Mouse (Mus musculus) lung, postnatal 25 days (tissue): ENCODE measurements around the gene Slc9a9.
A peak's percentile ranks its signal among the peaks of the same experiment; 100 is the strongest.

ENCODE experiments used
- DNase-seq: peaks from one replicate; pipeline ENCODE4 v3.0.0; 2022; ENCODE audit warnings: low spot score

The Slc9a9 gene

GRCm38 (mm10) chr9:94732599-94733287 is 63.0 kb downstream of the Slc9a9 start:
- no peak for DNase-seq

GRCm38 (mm10) chr9:94734320-94734719 is 64.6 kb downstream of the Slc9a9 start:
- no peak for DNase-seq

- DNase-seq = no peak
Measured at GRCm38 (mm10) chr9:94737226-94737625, 67.5 kb downstream of the Slc9a9 start.

GRCm38 (mm10) chr9:94738555-94739427 is 69.1 kb downstream of the Slc9a9 start:
- DNase-seq = peak; percentile 69

GRCm38 (mm10) chr9:94740841-94741240 is 71.1 kb downstream of the Slc9a9 start:
- DNase-seq = no peak

- DNase-seq = no peak
Measured at GRCm38 (mm10) chr9:94743291-94743690, 73.6 kb downstream of the Slc9a9 start.

- no peak for DNase-seq
Measured at GRCm38 (mm10) chr9:94748503-94748902, 78.8 kb downstream of the Slc9a9 start.

- DNase-seq = no peak
Measured at GRCm38 (mm10) chr9:94750187-94750586, 80.5 kb downstream of the Slc9a9 start.

GRCm38 (mm10) chr9:94750935-94751637 is 81.4 kb downstream of the Slc9a9 start:
- DNase-seq = no peak

GRCm38 (mm10) chr9:94751638-94752021 is 81.9 kb downstream of the Slc9a9 start:
- no peak for DNase-seq

GRCm38 (mm10) chr9:94752121-94752520 is 82.4 kb downstream of the Slc9a9 start:
- DNase-seq = peak; percentile 50

- no peak for DNase-seq
Measured at GRCm38 (mm10) chr9:94759904-94760303, 90.2 kb downstream of the Slc9a9 start.

- no peak for DNase-seq
Measured at GRCm38 (mm10) chr9:94768114-94768513, 98.4 kb downstream of the Slc9a9 start.

GRCm38 (mm10) chr9:94768524-94768923 is 98.8 kb downstream of the Slc9a9 start:
- no peak for DNase-seq

GRCm38 (mm10) chr9:94773357-94773756 is 103.6 kb downstream of the Slc9a9 start:
- DNase-seq = no peak

- DNase-seq = no peak
Measured at GRCm38 (mm10) chr9:94788261-94788660, 118.6 kb downstream of the Slc9a9 start.

- no peak for DNase-seq
Measured at GRCm38 (mm10) chr9:94790966-94791365, 121.3 kb downstream of the Slc9a9 start.

- no peak for DNase-seq
Measured at GRCm38 (mm10) chr9:94803073-94803472, 133.4 kb downstream of the Slc9a9 start.

- no peak for DNase-seq
Measured at GRCm38 (mm10) chr9:94805506-94805905, 135.8 kb downstream of the Slc9a9 start.

- DNase-seq = no peak
Measured at GRCm38 (mm10) chr9:94815518-94815917, 145.8 kb downstream of the Slc9a9 start.

- no peak for DNase-seq
Measured at GRCm38 (mm10) chr9:94821268-94821667, 151.6 kb downstream of the Slc9a9 start.

GRCm38 (mm10) chr9:94833836-94834235 is 164.1 kb downstream of the Slc9a9 start:
- DNase-seq = no peak

- DNase-seq = no peak
Measured at GRCm38 (mm10) chr9:94837384-94837783, 167.7 kb downstream of the Slc9a9 start.
